Mouse (Mus musculus) forebrain, embryonic 11.5 days (tissue): Measurements from ENCODE around the gene Abcc9. TPM values are rescaled to one million over a fixed set of nuclear protein-coding genes. Genes with fewer than 3 reads are reported as not detected.
"Not testable (repeated sequence)": the region's sequence is repeated elsewhere in the genome, so short reads cannot be mapped to it uniquely, and the experiment has no call there.

Experiments
- ATAC-seq: fragments of 200-750 bp; cut with Nextera tagmentation; replicated peaks from 2 replicates; pipeline ENCODE4 v1.8.0; 2017; ENCODE audit warnings: moderate TSS enrichment; ENCODE audit not compliant: low FRiP score
- DNase-seq: peaks from one replicate; pipeline ENCODE4 v3.0.0-alpha.2; 2017; ENCODE audit warnings: low spot score
- H3K27ac ChIP-seq: fragments of 300-500 bp; sonication (generic); 2 replicates; pipeline ENCODE4 v1.5.1; 2014; ENCODE audit warnings: low read depth, low read length
- H3K27me3 ChIP-seq: fragments of 300-500 bp; sonication (generic); 2 replicates; pipeline ENCODE4 v1.6.1; 2014; ENCODE audit warnings: mild to moderate bottlenecking, low read length, mixed read lengths; ENCODE audit not compliant: control insufficient read depth, insufficient read depth
- H3K36me3 ChIP-seq: fragments of 300-500 bp; sonication (generic); 2 replicates; pipeline ENCODE4 v1.6.1; 2014; ENCODE audit warnings: mild to moderate bottlenecking, low read length, moderate library complexity, mixed read lengths; ENCODE audit not compliant: control insufficient read depth, insufficient read depth
- H3K4me1 ChIP-seq: fragments of 300-500 bp; sonication (generic); replicated peaks from 2 replicates; pipeline ENCODE4 v1.6.1; 2014; ENCODE audit warnings: low read length, mixed read lengths; ENCODE audit not compliant: control insufficient read depth, insufficient read depth
- H3K4me2 ChIP-seq: fragments of 300-500 bp; sonication (generic); 2 replicates; pipeline ENCODE4 v1.6.1; 2014; ENCODE audit warnings: low read depth, mild to moderate bottlenecking, low read length, moderate library complexity, mixed read lengths; ENCODE audit not compliant: severe bottlenecking
- H3K4me3 ChIP-seq: fragments of 300-500 bp; sonication (generic); 2 replicates; pipeline ENCODE4 v1.5.1; 2014; ENCODE audit warnings: low read depth, low read length
- H3K9ac ChIP-seq: fragments of 300-500 bp; sonication (generic); 2 replicates; pipeline ENCODE4 v1.6.1; 2014; ENCODE audit warnings: low read length
- H3K9me3 ChIP-seq: fragments of 300-500 bp; sonication (generic); 2 replicates; pipeline ENCODE4 v1.6.1; 2016; ENCODE audit warnings: low read length, mixed read lengths; ENCODE audit not compliant: control insufficient read depth
- WGBS: fragments of 180-500 bp; shearing (Covaris S2); extraction: QIAGEN DNeasy Blood & Tissue Kit; methylation state at CpG from one replicate; pipeline ENCODE4 v1.1.7; 2014; 5-methylcytosine and 5-hydroxymethylcytosine counted together
- polyA plus RNA-seq: library from polyadenylated mRNA; unstranded; fragments of >200 nt; fragmentation: Nextera tagmentation; extraction: Ambion mirVana; gene quantifications from 2 replicates; pipeline ENCODE4 v1.2.1, GENCODE M21; 2014

Abcc9 gene
- polyA plus RNA-seq, 1 experiment from 2014 or later, result 1.6 TPM

DNA sequence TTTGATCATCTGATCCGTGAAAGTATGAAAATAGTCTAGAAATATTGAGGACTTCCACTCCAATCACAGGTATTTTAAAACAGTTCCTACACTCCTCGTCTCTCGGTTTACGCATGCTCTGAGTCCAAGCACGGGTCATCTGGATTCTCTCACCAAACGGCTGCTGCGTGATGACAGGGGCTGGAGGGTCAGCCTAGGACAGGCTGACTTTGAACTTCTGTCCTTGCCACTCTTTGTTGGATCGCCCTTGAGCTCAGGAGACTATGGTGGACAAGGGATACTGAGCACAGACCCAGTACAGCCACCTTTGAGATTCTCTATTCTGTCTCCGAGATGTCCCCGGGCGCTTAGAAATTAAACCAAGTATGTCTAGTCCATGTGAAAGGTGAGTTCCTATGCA is 12.4 kb downstream of the Abcc9 start:
- no peak for ATAC-seq

DNA sequence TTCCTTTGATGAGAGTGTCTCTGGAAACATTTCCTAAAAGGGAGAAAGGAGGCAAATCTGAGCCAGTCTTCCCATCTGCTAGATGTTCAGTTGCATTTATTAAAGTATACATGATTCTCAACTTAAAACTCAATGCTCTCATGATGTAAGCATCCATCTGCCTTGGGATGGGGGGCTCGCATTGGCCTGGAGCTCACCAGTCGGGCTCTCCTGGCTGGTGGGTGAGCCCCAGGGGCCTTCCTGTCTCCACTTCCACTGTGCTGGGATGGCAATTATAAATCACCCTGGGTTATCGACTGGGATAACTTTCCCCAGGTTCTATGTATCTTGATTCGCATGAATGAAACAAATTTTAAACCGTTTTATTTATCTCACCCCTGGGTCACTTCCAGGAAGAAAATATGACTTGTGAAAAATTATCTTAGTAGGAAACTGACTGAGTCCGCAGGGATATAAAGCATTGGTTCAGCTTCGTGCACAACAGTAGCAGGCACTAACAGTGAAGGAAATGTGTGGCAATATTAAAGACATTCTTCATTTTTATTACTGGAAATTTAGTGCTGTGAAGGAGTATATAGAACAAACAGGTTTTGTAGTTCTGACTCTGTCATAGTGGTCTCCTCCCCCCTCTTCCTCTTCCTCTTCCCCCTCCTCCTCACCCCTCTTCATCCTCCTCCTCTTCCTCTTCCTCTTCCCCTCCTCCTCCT is 19.0 kb downstream of the Abcc9 start:
- Histone ChIP-seq H3K27me3 (no peaks in the 10 kb centered on the region), H3K27ac (no peak overlapping the region), H3K9me3 (no peaks in the 10 kb centered on the region), H3K36me3 (no peaks in the 10 kb centered on the region), H3K4me1 (no peaks in the 10 kb centered on the region), H3K9ac (no peak overlapping the region), H3K4me2 (no peak overlapping the region), H3K4me3 (no peak overlapping the region)
- DNase-seq, result no peak
- no peak for ATAC-seq
- WGBS, result 88% methylated on average over 7 of the region's 7 CpGs

More for the DNA sequence above, 12.4 kb downstream of the Abcc9 start:
- no peak overlapping the region for H3K27ac ChIP-seq
- no peak overlapping the region for H3K9ac ChIP-seq
- no peaks in the 10 kb centered on the region for H3K27me3 ChIP-seq
- H3K4me2 ChIP-seq, result no peak overlapping the region
- no peaks in the 10 kb centered on the region for H3K4me1 ChIP-seq
- WGBS, result 92% methylated on average over 11 of the region's 11 CpGs
- H3K4me3 ChIP-seq, result no peak overlapping the region
- H3K36me3 ChIP-seq, result no peaks in the 10 kb centered on the region
- DNase-seq, result no peak
- no peaks in the 10 kb centered on the region for H3K9me3 ChIP-seq

DNA sequence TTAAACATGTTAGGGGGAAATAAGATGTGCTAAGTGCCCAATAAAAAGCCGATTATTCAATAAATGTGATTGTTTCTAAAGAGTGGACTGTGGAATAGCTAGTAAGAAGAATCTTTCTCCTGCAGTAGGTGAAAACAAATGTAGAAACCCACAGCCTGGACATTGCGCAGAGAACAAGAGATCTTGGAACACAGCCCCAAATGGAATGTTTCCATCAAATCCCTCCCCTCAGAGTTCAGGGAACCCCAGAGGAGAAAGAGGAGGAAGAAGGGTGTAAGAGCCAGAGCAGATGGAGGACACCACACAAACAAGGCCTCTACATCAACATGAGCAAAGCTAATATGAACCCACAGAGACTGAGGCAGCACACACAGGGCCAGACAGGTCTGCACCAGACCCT is 32.1 kb downstream of the Abcc9 start:
- H3K4me1 ChIP-seq, result no peaks in the 10 kb centered on the region
- no peaks in the 10 kb centered on the region for H3K36me3 ChIP-seq
- no peak overlapping the region for H3K4me2 ChIP-seq
- H3K9ac ChIP-seq, result no peak overlapping the region
- WGBS, result 99% methylated on average over 2 of the region's 2 CpGs
- ATAC-seq (no peak), DNase-seq (no peak)
- no peaks in the 10 kb centered on the region for H3K9me3 ChIP-seq
- no peaks in the 10 kb centered on the region for H3K27me3 ChIP-seq
- H3K4me3 ChIP-seq, result no peak overlapping the region
- H3K27ac ChIP-seq, result no peak overlapping the region

DNA sequence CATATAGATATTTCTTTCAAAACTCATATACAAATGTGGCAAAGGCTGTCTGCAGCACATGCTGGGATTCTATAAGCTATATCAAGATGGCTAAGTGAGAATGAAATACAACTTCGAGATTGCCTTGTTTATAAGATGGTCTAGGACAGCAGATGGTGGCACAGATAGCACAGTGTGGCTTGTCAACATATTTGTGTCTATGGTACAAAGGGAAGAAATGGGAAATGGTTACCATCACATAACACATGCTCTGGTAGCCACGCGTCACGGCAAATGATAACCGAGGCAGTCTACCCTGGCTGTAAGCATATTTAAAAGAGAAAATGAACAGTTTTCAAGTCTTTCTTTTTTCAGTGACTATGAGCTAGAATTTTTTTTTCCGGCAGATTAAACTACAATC is 32.8 kb downstream of the Abcc9 start:
- DNase-seq (no peak), ATAC-seq (no peak)

DNA sequence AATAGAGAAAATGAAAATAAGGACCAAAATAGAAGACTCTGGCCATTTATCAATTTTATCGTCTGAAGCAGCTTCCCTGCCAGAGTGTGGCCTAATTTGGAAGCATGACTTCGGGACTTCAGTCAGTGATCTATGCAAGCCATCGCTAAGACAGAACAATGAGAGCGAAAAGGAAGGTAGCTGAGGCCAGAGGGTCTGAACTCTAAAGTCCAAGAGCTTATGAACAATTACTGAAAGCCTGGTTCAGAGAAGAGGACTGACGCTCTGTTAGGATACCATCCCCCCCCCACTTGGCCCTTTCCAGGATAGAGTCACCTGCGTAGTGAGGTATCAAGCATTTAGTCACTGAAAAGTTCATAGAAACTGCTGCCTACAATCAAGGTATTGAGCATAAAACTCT is 33.3 kb downstream of the Abcc9 start:
- Histone ChIP-seq H3K4me3 (no peak overlapping the region), H3K36me3 (no peaks in the 10 kb centered on the region), H3K9ac (no peak overlapping the region), H3K4me2 (no peak overlapping the region), H3K27me3 (no peaks in the 10 kb centered on the region), H3K4me1 (no peaks in the 10 kb centered on the region), H3K9me3 (no peaks in the 10 kb centered on the region), H3K27ac (no peak overlapping the region)
- DNase-seq, result no peak
- WGBS, result 89% methylated on average over 6 of the region's 6 CpGs
- ATAC-seq, result no peak

More for the DNA sequence above, 32.8 kb downstream of the Abcc9 start:
- Histone ChIP-seq H3K27ac (no peak overlapping the region), H3K36me3 (no peaks in the 10 kb centered on the region), H3K4me1 (no peaks in the 10 kb centered on the region), H3K4me2 (no peak overlapping the region), H3K27me3 (no peaks in the 10 kb centered on the region), H3K9me3 (no peaks in the 10 kb centered on the region), H3K9ac (no peak overlapping the region), H3K4me3 (no peak overlapping the region)
- 95% methylated on average over 6 of the region's 6 CpGs for WGBS

DNA sequence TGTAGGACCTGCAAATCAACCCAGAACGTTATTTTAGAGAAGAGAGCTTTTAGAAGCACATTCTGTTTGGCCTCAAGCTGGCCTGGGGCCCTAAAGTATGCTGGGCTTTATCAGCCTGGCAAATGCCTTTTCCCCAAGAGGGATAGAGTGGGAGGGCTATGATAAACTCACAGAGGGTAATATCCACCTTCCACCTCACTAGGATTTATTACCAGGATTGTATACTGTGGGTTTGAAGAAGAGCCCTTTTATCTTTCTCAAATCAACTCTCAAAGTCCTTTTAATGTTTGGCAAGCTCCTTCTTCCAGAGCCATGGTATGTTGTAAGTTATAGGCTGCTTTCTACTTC is 33.7 kb downstream of the Abcc9 start:
- no peak for ATAC-seq

DNA sequence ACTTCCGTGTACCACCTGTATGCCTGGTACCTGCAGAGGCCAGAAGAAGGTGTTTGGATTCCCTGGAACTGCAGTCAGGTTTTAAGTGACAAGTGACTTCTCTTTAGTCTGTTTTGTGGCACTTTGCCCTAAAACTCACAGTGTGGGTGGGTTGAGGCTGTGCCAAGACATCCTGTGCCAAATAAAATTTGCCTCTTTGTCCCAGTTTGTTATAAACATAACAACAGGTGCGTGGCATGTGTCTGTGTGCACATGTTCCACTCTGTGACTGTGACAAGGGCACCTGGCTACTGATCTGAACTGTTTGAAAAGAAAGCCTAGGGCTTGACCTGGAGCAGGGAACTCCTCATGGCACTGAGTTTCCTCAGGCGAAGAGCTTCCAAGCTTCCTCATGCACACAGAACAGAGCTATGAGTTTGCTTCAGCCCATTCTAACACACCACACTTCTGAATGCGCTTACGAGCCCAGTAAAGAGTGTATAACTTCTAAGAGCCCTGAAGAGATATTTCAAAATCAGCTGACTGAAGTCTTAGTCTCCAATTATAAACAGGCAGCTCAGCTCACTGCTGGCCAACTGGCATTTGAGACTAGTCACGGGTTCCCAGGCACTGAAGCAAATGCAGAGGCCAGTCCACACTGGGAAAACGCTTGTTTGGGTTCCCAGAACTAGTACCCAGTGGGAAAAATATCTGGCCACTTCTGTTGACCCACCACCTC is 34.3 kb downstream of the Abcc9 start:
- DNase-seq (no peak), ATAC-seq (no peak)
- no peak overlapping the region for H3K4me3 ChIP-seq
- H3K27me3 ChIP-seq, result no peaks in the 10 kb centered on the region
- no peaks in the 10 kb centered on the region for H3K36me3 ChIP-seq
- WGBS, result 88% methylated on average over 7 of the region's 7 CpGs
- no peaks in the 10 kb centered on the region for H3K9me3 ChIP-seq
- no peak overlapping the region for H3K4me2 ChIP-seq
- H3K4me1 ChIP-seq, result no peaks in the 10 kb centered on the region
- H3K9ac ChIP-seq, result no peak overlapping the region
- H3K27ac ChIP-seq, result no peak overlapping the region

More for the DNA sequence above, 33.7 kb downstream of the Abcc9 start:
- no peaks in the 10 kb centered on the region for H3K27me3 ChIP-seq
- no peak for DNase-seq
- H3K9ac ChIP-seq, result no peak overlapping the region
- WGBS, result 73% methylated on average over 1 of the region's 1 CpGs
- H3K4me3 ChIP-seq, result no peak overlapping the region
- no peak overlapping the region for H3K4me2 ChIP-seq
- H3K9me3 ChIP-seq, result no peaks in the 10 kb centered on the region
- H3K36me3 ChIP-seq, result no peaks in the 10 kb centered on the region
- no peak overlapping the region for H3K27ac ChIP-seq
- no peaks in the 10 kb centered on the region for H3K4me1 ChIP-seq

DNA sequence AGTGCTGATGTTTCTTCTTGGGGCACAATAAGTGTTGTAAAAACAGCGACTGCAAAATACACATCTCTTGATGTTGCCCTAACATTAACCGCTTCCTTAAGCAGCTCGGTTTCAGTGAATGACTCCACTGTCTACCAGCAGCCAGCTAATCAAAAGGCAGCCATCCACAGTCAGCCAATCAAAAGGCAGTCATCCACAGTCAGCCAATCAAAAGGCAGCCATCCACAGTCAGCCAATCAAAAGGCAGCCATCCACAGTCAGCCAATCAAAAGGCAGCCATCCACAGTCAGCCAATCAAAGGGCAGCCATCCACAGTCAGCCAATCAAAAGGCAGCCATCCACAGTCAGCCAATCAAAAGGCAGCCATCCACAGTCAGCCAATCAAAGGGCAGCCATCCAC is 40.1 kb downstream of the Abcc9 start:
- H3K9ac ChIP-seq, H3K4me1 ChIP-seq, H3K36me3 ChIP-seq, DNase-seq, H3K4me2 ChIP-seq, H3K4me3 ChIP-seq, H3K27ac ChIP-seq, H3K27me3 ChIP-seq, ATAC-seq, H3K9me3 ChIP-seq: not testable (repeated sequence)
- WGBS, result 98% methylated on average over 3 of the region's 3 CpGs

DNA sequence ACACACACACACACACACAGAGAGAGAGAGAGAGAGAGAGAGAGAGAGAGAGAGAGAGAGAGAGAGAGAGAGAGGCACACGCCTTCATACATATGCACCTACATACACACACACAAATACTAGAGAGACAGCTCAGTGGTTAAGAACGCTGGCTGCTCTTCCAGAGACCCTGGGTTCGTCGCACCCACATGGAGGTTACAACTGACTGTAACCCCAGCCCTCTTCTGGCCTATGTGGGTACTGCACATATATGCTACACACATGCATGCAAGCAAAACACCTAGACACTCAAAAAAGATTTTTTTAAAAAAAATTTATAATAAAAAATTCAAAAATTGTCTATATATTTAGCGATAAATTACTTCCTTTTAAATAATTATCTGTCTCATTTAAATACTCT is 43.1 kb downstream of the Abcc9 start:
- no peaks in the 10 kb centered on the region for H3K27me3 ChIP-seq
- H3K9me3 ChIP-seq, result no peaks in the 10 kb centered on the region
- 51% methylated on average over 5 of the region's 5 CpGs for WGBS
- H3K9ac ChIP-seq, result no peak overlapping the region
- ATAC-seq, result no peak
- H3K4me2 ChIP-seq, result no peak overlapping the region
- no peak for DNase-seq
- H3K27ac ChIP-seq, result no peak overlapping the region
- no peaks in the 10 kb centered on the region for H3K36me3 ChIP-seq
- H3K4me1 ChIP-seq, result no peaks in the 10 kb centered on the region
- no peak overlapping the region for H3K4me3 ChIP-seq
